Mouse (Mus musculus) G1E (cell line): Measurements from ENCODE around the gene Grik3. TPM values are rescaled to one million over a fixed set of nuclear protein-coding genes. Genes with fewer than 3 reads are reported as not detected.

Experiments
- ATAC-seq: 2 replicates; pipeline ENCODE4 v1.8.0; 2016; ENCODE audit warnings: mild to moderate bottlenecking; ENCODE audit not compliant: insufficient number of reproducible peaks, poor library complexity, low FRiP score, severe bottlenecking; ENCODE audit errors: extremely low read depth
- DNase-seq: peaks from one replicate; pipeline ENCODE4 v3.0.0; 2012; ENCODE audit warnings: low spot score
- H3K27me3 ChIP-seq: 2 replicates; pipeline ENCODE4 v1.6.1; 2012; ENCODE audit warnings: mild to moderate bottlenecking, low read length, inconsistent platforms; ENCODE audit not compliant: insufficient read depth
- H3K36me3 ChIP-seq: replicated peaks from 2 replicates; pipeline ENCODE3; 2012; ENCODE audit warnings: mild to moderate bottlenecking, inconsistent platforms
- H3K4me1 ChIP-seq: 2 replicates; pipeline ENCODE4 v1.6.1; 2012; ENCODE audit warnings: low read depth, low read length, inconsistent platforms, mixed read lengths; ENCODE audit not compliant: insufficient read depth
- H3K4me3 ChIP-seq: 2 replicates; pipeline ENCODE4 v1.5.1; 2012; ENCODE audit warnings: low read depth, mild to moderate bottlenecking, inconsistent platforms, low read length, moderate library complexity, mixed read lengths
- H3K9me3 ChIP-seq: replicated peaks from 2 replicates; pipeline ENCODE4 v1.6.1; 2012; ENCODE audit warnings: inconsistent platforms
- CTCF ChIP-seq: IDR thresholded peaks from 2 replicates; pipeline ENCODE4 v1.5.1; 2012; ENCODE audit warnings: low read depth, low read length, inconsistent platforms, mixed read lengths
- GATA1 ChIP-seq: IDR thresholded peaks from 2 replicates; pipeline ENCODE4 v1.6.1; 2012; ENCODE audit warnings: borderline replicate concordance, low read length, inconsistent platforms, mixed read lengths
- GATA2 ChIP-seq: IDR thresholded peaks from 2 replicates; pipeline ENCODE4 v1.6.1; 2012; ENCODE audit warnings: low read depth, low read length, inconsistent platforms, borderline replicate concordance
- POLR2AphosphoS5 ChIP-seq: IDR thresholded peaks from 2 replicates; pipeline ENCODE4 v1.6.1; 2012; ENCODE audit warnings: low read depth, low read length, inconsistent platforms; ENCODE audit not compliant: insufficient replicate concordance
- TAL1 ChIP-seq: conservative IDR thresholded peaks from 2 replicates; pipeline ENCODE4 v1.6.1; 2012; ENCODE audit warnings: low read depth, low read length, inconsistent platforms, mixed read lengths
- polyA plus RNA-seq: library from polyadenylated mRNA; stranded (reverse); fragments of >175 nt; gene quantifications from 2 replicates; pipeline ENCODE4 v1.2.3, GENCODE M21; 2012
- total RNA-seq, 2 experiments: library from RNA; stranded (forward) in 1 of 2; stranded (reverse) in 1 of 2; fragments of 200-1000 nt in 1 of 2; fragments of >200 nt in 1 of 2; fragmentation: Nextera tagmentation in 1 of 2; gene quantifications; 2 replicates each; pipeline ENCODE4 v1.2.3; 2014 to 2017

Gene Grik3
- total and polyA plus RNA-seq, 3 experiments: 0.05 TPM; not detected in 2

- DNase-seq: no peak
- no peak for TF ChIP-seq GATA1
- no peak for TF ChIP-seq CTCF
- no peak for TF ChIP-seq POLR2AphosphoS5
- no peak for TF ChIP-seq TAL1
- TF ChIP-seq GATA2: no peak
- no peak for ATAC-seq
These were observed 73.1 kb downstream of the Grik3 start for GRCm38 (mm10) chr4:125563579-125563978.

DNA sequence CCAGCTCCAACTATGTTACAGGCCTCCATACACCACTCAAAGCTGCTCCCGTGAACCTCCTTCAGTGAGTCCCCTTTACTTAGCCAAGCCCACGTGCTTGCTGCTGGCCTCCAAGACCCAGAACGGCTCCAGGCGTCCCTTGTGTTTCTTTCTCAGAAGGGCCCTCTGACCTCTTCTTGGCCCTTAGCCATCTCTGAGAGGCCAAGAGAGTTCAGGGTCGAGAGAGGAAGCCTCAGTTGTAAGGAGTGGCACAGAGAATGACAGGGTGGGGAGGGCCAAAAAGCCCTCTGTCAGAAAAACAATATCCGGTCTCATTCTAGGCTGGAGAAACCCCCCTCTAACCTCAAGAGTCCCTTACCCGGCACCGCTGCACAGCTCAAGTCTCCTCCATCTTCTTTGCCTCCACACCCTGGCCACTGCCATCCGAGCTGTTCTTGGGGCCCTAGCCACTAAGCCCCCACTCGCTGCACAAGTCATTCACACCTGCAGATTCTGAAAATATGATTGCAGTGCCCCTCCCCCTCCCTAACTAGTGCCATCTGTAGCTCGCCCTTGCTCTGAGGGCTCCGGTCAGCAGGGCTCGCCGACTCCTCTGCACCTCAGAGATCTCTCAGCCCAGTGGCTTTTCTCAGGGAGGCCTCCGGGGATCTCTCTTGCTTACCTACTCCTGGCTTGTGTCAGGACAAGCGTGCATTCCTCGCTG is 73.7 kb downstream of the Grik3 start:
- Histone ChIP-seq H3K36me3 (no peaks in the 10 kb centered on the region), H3K27me3 (no peaks in the 10 kb centered on the region; the same call in 1 of the 2 replicates), H3K9me3 (peaks cover 97% of the 10 kb centered on the region), H3K4me3 (no peak overlapping the region), H3K4me1 (no peaks in the 10 kb centered on the region)
- TF ChIP-seq POLR2AphosphoS5 (no peak), GATA2 (no peak), GATA1 (no peak), CTCF (no peak), TAL1 (no peak)
- DNase-seq (no peak), ATAC-seq (no peak)

More at GRCm38 (mm10) chr4:125563579-125563978, 73.1 kb downstream of the Grik3 start:
- Histone ChIP-seq H3K4me3 (no peak overlapping the region), H3K27me3 (no peaks in the 10 kb centered on the region; the same call in 1 of the 2 replicates), H3K9me3 (peaks cover 97% of the 10 kb centered on the region), H3K36me3 (no peaks in the 10 kb centered on the region), H3K4me1 (no peaks in the 10 kb centered on the region)

DNA sequence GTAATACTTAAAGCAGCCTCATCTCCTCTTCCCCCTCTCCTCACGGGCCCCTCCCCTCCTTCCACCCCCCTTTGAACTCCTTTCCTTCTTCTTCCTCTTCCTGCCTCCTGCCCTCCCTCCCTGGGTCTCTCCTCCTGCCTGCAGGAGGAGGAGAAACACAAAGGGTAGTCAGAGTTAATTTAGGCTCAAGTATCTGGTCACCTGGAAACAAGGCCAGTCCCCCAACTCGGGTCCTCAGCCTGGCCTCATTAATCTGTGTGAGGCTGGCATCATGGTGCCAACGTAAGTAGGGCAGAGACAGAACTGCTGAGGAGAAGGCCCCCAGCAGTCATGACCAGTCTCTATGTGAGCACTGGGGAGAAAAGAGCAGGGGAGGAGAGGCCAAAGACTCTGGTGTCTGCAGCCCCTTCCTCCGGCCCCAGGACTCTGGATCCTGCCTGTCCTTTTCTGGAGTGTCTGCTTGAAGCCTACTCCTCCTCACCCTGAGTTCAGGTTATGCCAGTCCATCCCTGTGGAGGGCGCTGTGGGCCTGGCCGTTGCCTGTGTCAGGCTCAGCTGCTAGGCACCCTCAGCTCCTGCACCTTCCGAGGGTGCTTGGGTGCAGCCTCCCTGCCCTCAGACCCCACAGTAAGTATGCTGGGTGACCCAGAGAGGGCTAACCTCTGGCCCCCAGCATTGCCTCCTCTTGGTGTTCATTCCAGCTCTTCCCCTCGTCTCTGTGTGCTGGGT is 75.4 kb downstream of the Grik3 start:
- DNase-seq (no peak), ATAC-seq (no peak)
- H3K4me3 ChIP-seq: no peak overlapping the region
- no peaks in the 10 kb centered on the region for H3K27me3 ChIP-seq
- no peaks in the 10 kb centered on the region for H3K4me1 ChIP-seq
- no peaks in the 10 kb centered on the region for H3K36me3 ChIP-seq
- peaks cover 97% of the 10 kb centered on the region for H3K9me3 ChIP-seq
- no peak for TF ChIP-seq GATA1

DNA sequence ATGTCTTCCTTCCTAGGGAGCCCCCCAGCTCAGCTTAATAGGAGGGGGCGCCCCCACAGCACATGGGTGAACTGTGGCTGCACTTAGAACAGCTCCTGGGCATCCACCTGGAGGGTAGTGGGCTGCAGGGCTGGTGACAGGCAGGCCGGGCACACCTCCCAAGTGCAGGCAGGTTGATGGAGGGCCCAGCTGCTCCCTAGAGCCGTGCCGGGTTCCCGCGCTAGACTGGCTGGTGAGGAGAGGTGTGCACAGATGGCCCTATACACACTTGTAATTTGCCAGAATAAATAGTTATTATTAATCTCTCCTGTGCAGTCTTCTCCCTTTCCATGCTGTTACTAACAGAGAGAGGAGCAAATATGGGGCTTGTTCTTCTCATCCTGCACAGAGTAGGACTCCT is 77.7 kb downstream of the Grik3 start:
- H3K27me3 ChIP-seq: no peaks in the 10 kb centered on the region

DNA sequence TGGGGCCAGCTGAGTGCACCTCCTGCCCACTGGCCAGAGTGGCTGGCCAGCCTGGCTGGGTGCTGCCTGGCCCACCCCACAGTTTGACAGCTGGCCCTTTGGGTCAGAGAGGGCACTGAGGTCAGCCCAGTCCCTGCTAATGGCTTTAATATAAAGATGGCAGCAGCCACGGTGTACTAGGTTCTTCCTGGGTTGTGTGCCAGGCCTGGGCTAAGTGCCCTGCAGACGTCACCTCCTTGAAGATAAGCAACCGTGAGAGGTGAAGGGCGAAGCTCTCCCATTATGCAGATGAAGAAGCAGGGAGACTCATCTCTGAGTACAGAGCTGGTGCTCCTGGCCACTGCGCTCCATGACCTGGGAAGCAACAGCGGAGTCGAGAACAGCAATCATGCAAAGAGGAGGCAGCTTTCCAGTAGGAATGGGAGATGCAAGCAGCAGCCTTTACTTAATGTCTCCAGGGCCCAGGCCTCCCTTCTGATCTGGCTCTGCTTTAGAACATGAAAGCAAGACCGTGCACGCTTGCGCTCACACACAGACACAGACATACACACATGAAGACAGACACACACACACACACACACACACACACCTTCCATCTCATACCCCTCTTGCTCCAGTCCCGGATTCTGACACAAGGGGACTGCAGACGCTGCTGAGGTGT is 81.3 kb downstream of the Grik3 start:
- Histone ChIP-seq H3K4me1 (no peaks in the 10 kb centered on the region), H3K4me3 (no peak overlapping the region), H3K27me3 (no peaks in the 10 kb centered on the region), H3K9me3 (peaks cover 96% of the 10 kb centered on the region), H3K36me3 (no peaks in the 10 kb centered on the region)
- TF ChIP-seq GATA2: no peak
- DNase-seq: no peak
- no peak for ATAC-seq

More for the DNA sequence above, 77.7 kb downstream of the Grik3 start:
- DNase-seq: no peak
- Histone ChIP-seq H3K36me3 (no peaks in the 10 kb centered on the region), H3K9me3 (peaks cover 96% of the 10 kb centered on the region), H3K4me1 (no peaks in the 10 kb centered on the region), H3K4me3 (no peak overlapping the region)
- TF ChIP-seq GATA1 (no peak), TAL1 (no peak), GATA2 (no peak), POLR2AphosphoS5 (no peak), CTCF (no peak)
- no peak for ATAC-seq

DNA sequence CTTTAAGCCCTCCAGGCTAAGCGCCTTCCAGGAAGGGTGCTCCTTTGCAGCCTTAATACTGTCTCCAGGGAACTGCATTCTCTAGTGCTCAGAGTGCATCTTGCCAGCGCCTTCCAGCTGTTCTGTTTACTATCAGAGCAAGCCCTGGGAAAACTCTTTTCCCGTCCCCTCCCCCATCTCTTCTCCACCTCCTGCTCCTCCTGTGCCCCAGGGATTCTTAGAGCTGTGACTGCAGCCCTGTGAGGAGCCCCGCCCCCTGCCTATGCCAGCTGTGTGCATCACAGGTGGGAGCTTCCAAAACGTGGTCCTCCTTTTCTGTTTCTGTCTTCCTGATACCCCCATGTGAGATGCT is 81.8 kb downstream of the Grik3 start:
- H3K4me1 ChIP-seq: no peaks in the 10 kb centered on the region
- H3K9me3 ChIP-seq: peaks cover 97% of the 10 kb centered on the region
- no peak for DNase-seq
- H3K4me3 ChIP-seq: no peak overlapping the region
- ATAC-seq: no peak
- H3K27me3 ChIP-seq: no peaks in the 10 kb centered on the region
- H3K36me3 ChIP-seq: no peaks in the 10 kb centered on the region
- no peak for TF ChIP-seq CTCF
- TF ChIP-seq GATA1: no peak
- no peak for TF ChIP-seq TAL1
- no peak for TF ChIP-seq GATA2
- no peak for TF ChIP-seq POLR2AphosphoS5
